Mouse (Mus musculus): ENCODE measurements around the gene Tnfrsf18. TPM values are rescaled to one million over a fixed set of nuclear protein-coding genes. Genes with fewer than 3 reads are reported as not detected.

Gene Tnfrsf18
- polyA plus RNA-seq (2012): 4.2 and 7.2 TPM in 2 replicates

GRCm38 (mm10) chr4:156026013-156026412, at the start of gene Tnfrsf18:
TSS of gene Tnfrsf18 (plus strand) at chr4:156026164.

GRCm38 (mm10) chr4:155992241-155992905, 33.6 kb upstream of the Tnfrsf18 start, which contains the start of the genes B3galt6 and Sdf4:
TSS of gene B3galt6 (minus strand) at chr4:155992649.
TSS of gene Sdf4 (plus strand) at chr4:155992872.

GRCm38 (mm10) chr4:156013637-156014036, 12.3 kb upstream of the Tnfrsf18 start, which contains the start of gene Tnfrsf4:
TSS of gene Tnfrsf4 (plus strand) at chr4:156013843.

GRCm38 (mm10) chr4:156059261-156059660, 33.3 kb downstream of the Tnfrsf18 start, which contains the start of gene Ttll10:
TSS of gene Ttll10 (minus strand) at chr4:156059414.

Other genes with a start within 250 kb of the Tnfrsf18 start
- gene Tmem88b, start 240.3 kb upstream of the Tnfrsf18 start, polyA plus RNA-seq (2012): not detected in 2 replicates
- 0.04 TPM in 1 of 2 replicates, not detected in the other for gene Ankrd65, start 235.7 kb upstream of the Tnfrsf18 start, polyA plus RNA-seq (2012)
- 16.8 and 21.1 TPM in 2 replicates for gene Mrpl20, start 223.3 kb upstream of the Tnfrsf18 start, polyA plus RNA-seq (2012)
- gene Ccnl2, start 213.7 kb upstream of the Tnfrsf18 start, polyA plus RNA-seq (2012): 31.6 and 49.6 TPM in 2 replicates
- gene Aurkaip1, start 194.9 kb upstream of the Tnfrsf18 start, polyA plus RNA-seq (2012): 234 and 261 TPM in 2 replicates
- 0.96 TPM in 1 of 2 replicates, not detected in the other for gene Mxra8, start 186.5 kb upstream of the Tnfrsf18 start, polyA plus RNA-seq (2012)
- gene Dvl1, start 178.8 kb upstream of the Tnfrsf18 start, polyA plus RNA-seq (2012): 103 and 130 TPM in 2 replicates
- gene Tas1r3, start 162.8 kb upstream of the Tnfrsf18 start, polyA plus RNA-seq (2012): 0.14 and 0.22 TPM in 2 replicates
- gene Cptp, start 156.7 kb upstream of the Tnfrsf18 start, polyA plus RNA-seq (2012): 2.0 and 2.1 TPM in 2 replicates
- 14.7 and 15.3 TPM in 2 replicates for gene Ints11, start 156.6 kb upstream of the Tnfrsf18 start, polyA plus RNA-seq (2012)
- gene Pusl1, start 134.4 kb upstream of the Tnfrsf18 start, polyA plus RNA-seq (2012): 177 and 183 TPM in 2 replicates
- 39.0 and 51.7 TPM in 2 replicates for gene Acap3, start 134.3 kb upstream of the Tnfrsf18 start, polyA plus RNA-seq (2012)
- gene Ube2j2, start 82.3 kb upstream of the Tnfrsf18 start, polyA plus RNA-seq (2012): 133 and 159 TPM in 2 replicates
- gene C1qtnf12, start 63.8 kb upstream of the Tnfrsf18 start, polyA plus RNA-seq (2012): 287 and 293 TPM in 2 replicates
- 4.0 and 5.1 TPM in 2 replicates for gene B3galt6, start 33.5 kb upstream of the Tnfrsf18 start, polyA plus RNA-seq (2012)
- 50.9 and 58.4 TPM in 2 replicates for gene Sdf4, start 33.3 kb upstream of the Tnfrsf18 start, polyA plus RNA-seq (2012)
- 0.81 and 2.3 TPM in 2 replicates for gene Tnfrsf4, start 12.3 kb upstream of the Tnfrsf18 start, polyA plus RNA-seq (2012)
- not detected in 2 replicates for gene Ttll10, start 33.2 kb downstream of the Tnfrsf18 start, polyA plus RNA-seq (2012)
- gene 9430015G10Rik, start 83.8 kb downstream of the Tnfrsf18 start, polyA plus RNA-seq (2012): 9.0 and 10.3 TPM in 2 replicates
- 0.26 and 0.55 TPM in 2 replicates for gene Rnf223, start 104.3 kb downstream of the Tnfrsf18 start, polyA plus RNA-seq (2012)
- gene Agrn, start 171.3 kb downstream of the Tnfrsf18 start, polyA plus RNA-seq (2012): 7.6 and 9.0 TPM in 2 replicates
- gene Isg15, start 174.7 kb downstream of the Tnfrsf18 start, polyA plus RNA-seq (2012): 10.6 and 10.7 TPM in 2 replicates
- gene AW011738, start 177.1 kb downstream of the Tnfrsf18 start, polyA plus RNA-seq (2012): 2.0 and 2.5 TPM in 2 replicates
- 0.04 and 0.05 TPM in 2 replicates for gene Perm1, start 189.7 kb downstream of the Tnfrsf18 start, polyA plus RNA-seq (2012)
- 32.6 and 41.5 TPM in 2 replicates for gene Plekhn1, start 208.7 kb downstream of the Tnfrsf18 start, polyA plus RNA-seq (2012)
- 85.4 and 133 TPM in 2 replicates for gene Noc2l, start 209.8 kb downstream of the Tnfrsf18 start, polyA plus RNA-seq (2012)
- 0.85 and 1.1 TPM in 2 replicates for gene Samd11, start 229.5 kb downstream of the Tnfrsf18 start, polyA plus RNA-seq (2012)

Measured in megakaryocyte-erythroid progenitor cell, adult 5 weeks (primary cell).